Mouse (Mus musculus) frontal cortex, postnatal 36 days (tissue): Measurements from ENCODE around the gene Leng9.

Experiments used
- DNase-seq, 2 experiments: peaks; one replicate each; pipeline ENCODE4 v3.0.0; 2022; ENCODE audit warnings: low spot score in 2 of 2

The Leng9 gene

GRCm38 (mm10) chr7:4144766-4145551 lies 5.2 kb downstream of the Leng9 start:
- DNase-seq, result no peak

- DNase-seq, result no peak
Measured at GRCm38 (mm10) chr7:4144046-4144445, 6.1 kb downstream of the Leng9 start.

- DNase-seq, result no peak
Measured at GRCm38 (mm10) chr7:4143506-4143905, 6.7 kb downstream of the Leng9 start.

GRCm38 (mm10) chr7:4142796-4143445 lies 7.3 kb downstream of the Leng9 start:
- DNase-seq, result no peak

- no peak for DNase-seq
Measured at GRCm38 (mm10) chr7:4141648-4142325, 8.4 kb downstream of the Leng9 start.

- no peak for DNase-seq
Measured at GRCm38 (mm10) chr7:4139391-4139790, 10.8 kb downstream of the Leng9 start.

GRCm38 (mm10) chr7:4138671-4139070 lies 11.5 kb downstream of the Leng9 start:
- DNase-seq, result no peak

- DNase-seq, result no peak
Measured at GRCm38 (mm10) chr7:4138181-4138580, 12.0 kb downstream of the Leng9 start.

- DNase-seq, result peak in 1 of 2 experiments; percentile 2
Measured at GRCm38 (mm10) chr7:4137746-4138145, 12.4 kb downstream of the Leng9 start.

- peak; percentile 100 for DNase-seq
Measured at GRCm38 (mm10) chr7:4136771-4137531, 13.2 kb downstream of the Leng9 start, which contains the start of gene Leng8. Gene Leng8, plus strand, starts transcription at chr7:4137039.

GRCm38 (mm10) chr7:4136404-4136770 lies 13.8 kb downstream of the Leng9 start:
- DNase-seq, result no peak

GRCm38 (mm10) chr7:4134911-4135310 lies 15.3 kb downstream of the Leng9 start:
- no peak for DNase-seq

- no peak for DNase-seq
Measured at GRCm38 (mm10) chr7:4132998-4133397, 17.2 kb downstream of the Leng9 start.

- DNase-seq, result peak in 1 of 2 experiments; percentile 79
Measured at GRCm38 (mm10) chr7:4132581-4132980, 17.6 kb downstream of the Leng9 start.

GRCm38 (mm10) chr7:4131964-4132363 lies 18.2 kb downstream of the Leng9 start:
- no peak for DNase-seq

- peak; percentile 78 to 85 for DNase-seq
Measured at GRCm38 (mm10) chr7:4130686-4131452, 19.3 kb downstream of the Leng9 start.

- no peak for DNase-seq
Measured at GRCm38 (mm10) chr7:4128860-4129259, 21.3 kb downstream of the Leng9 start.

- DNase-seq, result peak in 1 of 2 experiments; percentile 9
Measured at GRCm38 (mm10) chr7:4127894-4128293, 22.3 kb downstream of the Leng9 start.

GRCm38 (mm10) chr7:4126992-4127785 lies 23.0 kb downstream of the Leng9 start:
- no peak for DNase-seq

- no peak for DNase-seq
Measured at GRCm38 (mm10) chr7:4125306-4125705, 24.9 kb downstream of the Leng9 start.
